Mouse (Mus musculus) forebrain, embryonic 15.5 days (tissue): ENCODE data around the gene Olfr10. TPM values are rescaled to one million over a fixed set of nuclear protein-coding genes. Genes with fewer than 3 reads are reported as not detected.
"Not testable (repeated sequence)": the region's sequence is repeated elsewhere in the genome, so short reads cannot be mapped to it uniquely, and the experiment has no call there.

Source experiments
- ATAC-seq: fragments of 200-750 bp; cut with Nextera tagmentation; replicated peaks from 2 replicates; pipeline ENCODE4 v1.8.0; 2017; ENCODE audit warnings: mild to moderate bottlenecking, moderate TSS enrichment, moderate library complexity
- H3K27ac ChIP-seq: fragments of 300-500 bp; sonication (generic); replicated peaks from 2 replicates; pipeline ENCODE4 v1.5.1; 2015; ENCODE audit warnings: mild to moderate bottlenecking, inconsistent platforms
- H3K27me3 ChIP-seq: fragments of 300-500 bp; sonication (generic); 2 replicates; pipeline ENCODE4 v1.6.1; 2015; ENCODE audit warnings: inconsistent platforms
- H3K36me3 ChIP-seq: fragments of 300-500 bp; sonication (generic); 2 replicates; pipeline ENCODE4 v1.6.1; 2015; ENCODE audit warnings: mild to moderate bottlenecking, inconsistent platforms
- H3K4me1 ChIP-seq: fragments of 300-500 bp; sonication (generic); 2 replicates; pipeline ENCODE4 v1.6.1; 2015; ENCODE audit warnings: inconsistent platforms
- H3K4me2 ChIP-seq: fragments of 300-500 bp; sonication (generic); replicated peaks from 2 replicates; pipeline ENCODE4 v1.6.1; 2015; ENCODE audit warnings: mild to moderate bottlenecking, inconsistent platforms
- H3K4me3 ChIP-seq: fragments of 300-500 bp; sonication (generic); 2 replicates; pipeline ENCODE4 v1.5.1; 2015; ENCODE audit warnings: mild to moderate bottlenecking, inconsistent platforms
- H3K9ac ChIP-seq: fragments of 300-500 bp; sonication (generic); replicated peaks from 2 replicates; pipeline ENCODE4 v1.6.1; 2015; ENCODE audit warnings: mild to moderate bottlenecking, inconsistent platforms
- H3K9me3 ChIP-seq: fragments of 300-500 bp; sonication (generic); 2 replicates; pipeline ENCODE4 v1.6.1; 2016; ENCODE audit warnings: inconsistent platforms
- WGBS: fragments of 180-500 bp; shearing (Covaris S2); methylation state at CpG from one replicate; pipeline ENCODE4 v1.1.7; 2015; ENCODE audit warnings: mixed read lengths; 5-methylcytosine and 5-hydroxymethylcytosine counted together
- polyA plus RNA-seq: library from polyadenylated mRNA; unstranded; fragments of >200 nt; fragmentation: Nextera tagmentation; extraction: Ambion mirVana; gene quantifications from 2 replicates; pipeline ENCODE4 v1.2.1, GENCODE M21; 2015

Olfr10 gene
- polyA plus RNA-seq, 1 experiment from 2014 or later: not detected

DNA sequence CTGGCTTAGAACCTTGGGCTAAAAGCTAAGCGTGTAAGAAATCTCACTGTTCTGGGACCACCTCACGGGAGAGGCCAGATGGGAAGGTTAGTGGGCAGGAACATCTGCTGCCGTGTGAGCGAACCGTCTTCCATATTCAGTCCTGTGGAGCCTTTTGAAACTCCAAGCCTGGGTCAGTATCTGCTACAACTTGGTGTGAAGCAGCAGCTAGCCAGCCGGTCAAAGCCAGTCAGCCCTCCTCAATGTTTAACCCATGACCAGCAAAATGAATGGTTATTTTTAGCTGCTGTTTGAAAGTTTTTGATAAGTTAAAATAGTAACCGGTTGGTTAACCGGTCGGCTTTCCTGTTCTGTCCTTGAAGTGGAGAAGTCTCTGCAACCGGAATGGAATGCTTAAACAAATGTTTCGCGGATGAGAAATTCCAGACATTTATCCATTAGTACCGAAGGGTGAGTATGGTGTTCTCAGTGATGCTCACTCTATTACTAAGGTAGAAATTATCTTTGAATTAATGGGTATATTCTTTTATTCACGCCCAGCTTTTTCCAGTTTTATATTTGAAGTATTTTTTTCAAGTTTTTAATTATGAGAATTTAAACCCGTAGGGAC is 36.5 kb upstream of the Olfr10 start:
- no peaks in the 10 kb centered on the region for H3K27me3 ChIP-seq
- H3K36me3 ChIP-seq: no peaks in the 10 kb centered on the region
- H3K9ac ChIP-seq: no peak overlapping the region
- no peak for ATAC-seq
- H3K4me1 ChIP-seq: no peaks in the 10 kb centered on the region
- 85% methylated on average over 15 of the region's 15 CpGs for whole genome bisulfite sequencing
- H3K4me2 ChIP-seq: no peak overlapping the region
- H3K9me3 ChIP-seq: no peaks in the 10 kb centered on the region
- H3K4me3 ChIP-seq: no peak overlapping the region
- H3K27ac ChIP-seq: no peak overlapping the region

DNA sequence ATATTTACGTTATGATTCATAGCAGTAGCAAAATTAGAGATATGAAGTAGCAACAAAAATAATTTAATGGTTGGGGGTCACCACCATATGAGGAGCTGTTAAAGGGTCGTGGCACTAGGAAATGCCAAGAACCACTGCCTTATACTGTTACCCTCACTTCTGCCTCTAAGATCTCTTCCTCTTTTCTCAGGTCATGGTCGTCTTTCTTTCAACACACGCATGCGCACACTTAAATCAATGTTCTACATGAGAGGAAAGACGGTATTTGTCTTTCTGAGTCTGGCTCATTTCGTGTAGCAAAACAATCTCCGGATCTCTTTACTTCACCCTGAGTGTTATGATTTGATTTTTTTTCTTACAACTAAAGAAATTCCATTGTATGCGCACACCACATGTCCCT is 34.8 kb upstream of the Olfr10 start:
- Histone ChIP-seq H3K4me3 (no peak overlapping the region), H3K9ac (no peak overlapping the region), H3K36me3 (no peaks in the 10 kb centered on the region), H3K9me3 (no peaks in the 10 kb centered on the region), H3K4me2 (no peak overlapping the region), H3K27me3 (no peaks in the 10 kb centered on the region), H3K27ac (no peak overlapping the region), H3K4me1 (no peaks in the 10 kb centered on the region)
- 96% methylated on average over 9 of the region's 9 CpGs for WGBS
- ATAC-seq: no peak

DNA sequence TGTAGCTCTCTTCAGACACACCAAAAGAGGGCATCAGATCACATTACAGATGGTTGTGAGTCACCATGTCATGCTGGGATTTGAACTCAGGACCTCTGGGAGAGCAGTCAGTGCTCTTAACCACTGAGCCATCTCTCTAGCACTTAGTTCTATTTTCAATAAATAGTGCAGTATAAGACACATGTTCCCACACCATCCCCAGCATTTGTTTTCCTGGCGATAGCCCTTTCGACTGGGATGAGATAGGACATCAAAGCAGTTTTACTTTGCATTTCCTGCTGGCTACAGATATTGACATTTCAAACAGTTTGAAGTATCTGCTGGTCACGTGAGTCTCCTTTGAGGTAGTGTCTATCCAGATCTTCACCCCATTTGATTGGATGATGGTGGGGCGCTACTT is 34.2 kb upstream of the Olfr10 start:
- no peak overlapping the region for H3K4me3 ChIP-seq
- no peaks in the 10 kb centered on the region for H3K9me3 ChIP-seq
- H3K4me2 ChIP-seq: no peak overlapping the region
- H3K27me3 ChIP-seq: no peaks in the 10 kb centered on the region
- H3K4me1 ChIP-seq: no peaks in the 10 kb centered on the region
- no peaks in the 10 kb centered on the region for H3K36me3 ChIP-seq
- H3K9ac ChIP-seq: no peak overlapping the region
- H3K27ac ChIP-seq: no peak overlapping the region
- WGBS: 89% methylated on average over 4 of the region's 4 CpGs
- ATAC-seq: no peak

DNA sequence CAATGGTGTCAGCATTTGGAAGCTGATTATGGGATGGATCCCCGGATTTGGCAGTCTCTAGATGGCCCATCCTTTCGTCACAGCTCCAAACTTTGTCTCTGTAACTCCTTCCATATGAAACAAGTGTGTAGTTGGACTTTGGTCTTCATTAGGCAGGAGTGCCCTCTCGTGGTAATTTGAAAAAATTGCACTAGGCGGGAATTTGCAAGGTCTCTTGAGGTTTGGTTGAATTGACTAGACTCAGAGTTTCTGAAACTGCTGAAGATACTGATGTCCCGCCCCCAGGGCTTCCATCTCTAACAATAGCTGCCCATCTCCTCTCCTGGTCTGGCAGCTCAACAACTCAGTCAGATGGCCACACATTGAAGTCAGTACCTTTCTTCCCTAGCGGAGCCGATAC is 33.2 kb upstream of the Olfr10 start:
- no peak overlapping the region for H3K4me2 ChIP-seq
- no peak overlapping the region for H3K9ac ChIP-seq
- no peak overlapping the region for H3K27ac ChIP-seq
- H3K36me3 ChIP-seq: no peaks in the 10 kb centered on the region
- no peaks in the 10 kb centered on the region for H3K9me3 ChIP-seq
- no peaks in the 10 kb centered on the region for H3K27me3 ChIP-seq
- ATAC-seq: peak; percentile 32; the same call in 1 of the 2 replicates
- no peak overlapping the region for H3K4me3 ChIP-seq
- no peaks in the 10 kb centered on the region for H3K4me1 ChIP-seq
- 26% methylated on average over 7 of the region's 7 CpGs for WGBS

DNA sequence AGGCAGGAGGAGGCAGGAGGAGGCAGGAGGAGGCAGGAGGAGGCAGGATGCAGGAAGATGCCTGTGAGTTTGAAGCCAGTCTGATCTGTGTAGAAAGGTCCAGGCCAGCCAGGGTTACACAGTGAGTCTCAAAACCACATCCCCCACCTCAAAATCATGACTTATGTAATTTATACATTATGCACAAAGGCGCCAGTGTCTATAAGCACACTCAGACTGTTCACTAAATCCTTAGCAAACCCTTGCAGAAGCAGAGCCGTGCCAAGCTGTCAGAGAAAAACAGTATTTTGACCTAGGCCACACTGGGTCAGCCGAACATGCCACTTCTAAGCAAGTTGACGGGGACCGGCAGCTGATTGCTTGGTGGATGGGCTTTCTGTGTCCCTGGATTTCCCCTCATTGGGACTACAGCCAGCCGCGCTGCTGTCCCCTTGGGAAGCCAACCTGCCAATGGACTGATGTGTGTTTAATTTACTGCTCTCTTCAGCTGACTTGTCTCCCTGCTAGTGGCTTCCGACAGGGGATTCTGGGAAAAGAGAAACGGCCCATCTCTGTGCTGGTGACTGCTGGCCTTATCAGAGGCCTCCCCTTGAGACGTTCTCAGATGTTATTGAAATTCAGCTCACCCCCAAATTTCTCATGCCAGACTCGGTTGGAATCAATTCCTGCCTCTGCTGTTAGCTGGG is 30.6 kb upstream of the Olfr10 start:
- Histone ChIP-seq H3K4me2 (no peak overlapping the region), H3K27me3 (no peaks in the 10 kb centered on the region), H3K4me1 (no peaks in the 10 kb centered on the region), H3K4me3 (no peak overlapping the region), H3K9ac (no peak overlapping the region), H3K36me3 (no peaks in the 10 kb centered on the region), H3K9me3 (no peaks in the 10 kb centered on the region), H3K27ac (no peak overlapping the region)
- 78% methylated on average over 11 of the region's 11 CpGs for WGBS
- ATAC-seq: no peak

DNA sequence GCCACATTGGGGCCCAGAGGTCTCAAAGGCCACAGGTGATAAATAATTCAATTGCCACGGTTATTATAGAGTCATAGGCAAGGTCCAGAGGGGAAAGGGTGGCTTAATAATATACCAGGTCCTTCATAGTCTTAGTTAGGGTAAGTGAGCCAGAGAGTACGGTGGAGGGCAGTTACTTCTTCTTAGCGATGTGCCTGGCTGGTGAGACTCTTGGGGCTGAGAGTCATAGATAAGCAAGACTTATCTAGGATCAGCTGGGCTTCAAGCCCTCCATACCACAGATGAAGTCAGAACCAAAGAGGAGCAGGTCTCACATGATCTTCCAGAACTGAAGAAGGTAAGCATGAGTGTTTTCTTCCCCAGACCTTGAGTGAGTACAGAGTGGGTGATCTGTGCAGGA is 26.3 kb upstream of the Olfr10 start, which contains the start of gene Olfr1393:
Gene Olfr1393, plus strand, starts transcription at position 83 of the 400 bp plus-strand sequence.
- H3K27ac ChIP-seq: no peak within 1 kb of the TSS
- H3K36me3 ChIP-seq: no peaks in the 10 kb centered on the region
- no peak within 1 kb of the TSS for H3K4me2 ChIP-seq
- no peak within 1 kb of the TSS for H3K4me3 ChIP-seq
- ATAC-seq: no peak
- WGBS: 88% methylated on average over 3 of the region's 3 CpGs
- H3K9ac ChIP-seq: no peak within 1 kb of the TSS
- no peaks in the 10 kb centered on the region for H3K9me3 ChIP-seq
- H3K4me1 ChIP-seq: no peaks in the 10 kb centered on the region
- H3K27me3 ChIP-seq: no peaks in the 10 kb centered on the region

DNA sequence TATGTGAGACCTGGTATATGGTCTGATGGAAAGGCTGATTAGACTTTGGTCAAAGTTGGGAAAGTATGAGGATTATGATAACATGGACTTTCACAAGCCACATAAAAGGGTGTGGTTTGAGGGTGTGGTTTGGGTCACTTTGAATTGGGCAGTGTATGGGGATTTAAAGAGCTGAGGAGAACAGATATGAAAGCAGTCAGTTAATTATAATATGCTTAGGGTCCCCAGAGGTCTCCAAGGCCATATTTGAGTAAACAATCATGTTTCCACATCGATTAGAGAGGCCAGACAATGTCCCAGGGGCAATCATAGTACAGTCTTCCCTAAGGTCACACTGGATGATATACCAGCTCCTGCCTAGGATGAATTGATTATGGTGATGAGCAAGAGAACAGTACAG is 19.6 kb upstream of the Olfr10 start, which contains the start of gene Olfr1392:
Gene Olfr1392, plus strand, starts transcription at position 301 of the 400 bp plus-strand sequence.
- H3K4me3 ChIP-seq, H3K27ac ChIP-seq: not testable (repeated sequence)

DNA sequence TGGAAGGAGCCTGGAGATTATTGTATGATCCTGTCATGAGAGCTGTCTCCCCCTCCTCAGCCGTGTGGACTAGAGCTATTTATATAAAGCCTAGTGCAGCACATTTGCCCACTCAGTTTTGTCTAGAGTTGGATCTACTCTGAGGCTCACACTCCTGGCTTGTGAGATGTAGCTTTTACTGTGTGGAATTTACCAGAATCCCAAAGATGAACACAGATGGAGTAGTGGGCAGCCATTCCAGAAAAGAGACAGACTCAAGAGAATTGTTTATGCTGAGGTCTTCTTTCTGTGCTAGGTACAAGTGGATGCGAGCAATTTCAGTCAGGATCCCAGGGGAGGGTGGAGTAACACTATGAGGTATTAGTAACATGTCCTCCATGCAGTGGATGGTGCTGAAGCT is 17.3 kb upstream of the Olfr10 start:
- no peak for ATAC-seq
- no peaks in the 10 kb centered on the region for H3K4me1 ChIP-seq
- H3K9ac ChIP-seq: no peak overlapping the region
- no peaks in the 10 kb centered on the region for H3K27me3 ChIP-seq
- no peaks in the 10 kb centered on the region for H3K36me3 ChIP-seq
- no peak overlapping the region for H3K27ac ChIP-seq
- H3K4me3 ChIP-seq: no peak overlapping the region
- H3K4me2 ChIP-seq: no peak overlapping the region
- H3K9me3 ChIP-seq: no peaks in the 10 kb centered on the region
- 80% methylated on average over 2 of the region's 2 CpGs for WGBS

More for the DNA sequence above, 19.6 kb upstream of the Olfr10 start, which contains the start of gene Olfr1392:
- not testable (repeated sequence) for H3K4me2 ChIP-seq, H3K36me3 ChIP-seq, H3K9me3 ChIP-seq, ATAC-seq, H3K27me3 ChIP-seq, H3K4me1 ChIP-seq, H3K9ac ChIP-seq
- WGBS: 88% methylated on average over 1 of the region's 1 CpGs

DNA sequence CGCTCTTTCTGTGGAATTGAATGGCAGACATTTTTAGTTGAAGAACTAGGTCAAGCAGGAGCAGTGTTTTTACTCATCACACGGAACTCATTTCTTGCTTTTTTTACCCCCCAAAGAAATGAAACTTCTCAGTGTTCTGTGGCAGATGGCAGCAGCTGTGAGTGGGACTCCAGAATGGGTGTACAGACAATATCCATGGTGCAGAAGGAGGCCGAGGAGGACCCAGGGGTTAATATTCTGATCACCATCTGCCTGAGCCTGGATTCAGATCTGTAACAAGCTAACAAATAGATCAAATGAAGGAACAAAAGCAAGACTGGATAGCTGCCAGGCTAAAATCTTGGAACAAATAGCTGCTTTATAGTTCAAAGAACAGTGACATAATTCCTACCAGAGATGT is 11.8 kb upstream of the Olfr10 start:
- no peak for ATAC-seq
- WGBS: 40% methylated on average over 3 of the region's 3 CpGs
- no peak overlapping the region for H3K9ac ChIP-seq
- H3K4me3 ChIP-seq: no peak overlapping the region
- no peaks in the 10 kb centered on the region for H3K36me3 ChIP-seq
- no peak overlapping the region for H3K27ac ChIP-seq
- H3K9me3 ChIP-seq: no peaks in the 10 kb centered on the region
- H3K4me1 ChIP-seq: no peaks in the 10 kb centered on the region
- H3K4me2 ChIP-seq: no peak overlapping the region
- H3K27me3 ChIP-seq: no peaks in the 10 kb centered on the region

DNA sequence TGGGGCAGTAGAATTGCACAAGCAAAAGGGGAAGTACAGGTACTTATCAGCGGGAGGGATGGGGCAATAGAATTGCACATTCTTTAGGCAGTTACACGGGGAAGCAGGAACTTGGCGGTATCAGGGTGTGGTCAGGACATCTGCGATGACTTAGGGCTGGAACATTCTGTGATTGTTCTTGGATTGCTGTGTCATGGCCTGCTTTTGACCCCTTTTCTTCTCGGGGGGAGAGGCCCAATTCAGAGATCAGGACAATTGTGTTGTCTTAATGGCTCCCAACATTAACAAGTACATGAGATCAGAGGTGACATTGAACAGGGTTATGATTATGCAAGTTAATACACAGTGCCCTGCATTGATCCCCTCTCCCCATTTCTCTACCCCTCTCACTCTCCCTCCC is 4.0 kb downstream of the Olfr10 start:
- H3K27me3 ChIP-seq, H3K36me3 ChIP-seq, H3K27ac ChIP-seq, H3K4me1 ChIP-seq, H3K4me2 ChIP-seq, H3K9me3 ChIP-seq, ATAC-seq, H3K4me3 ChIP-seq, H3K9ac ChIP-seq: not testable (repeated sequence)
- 82% methylated on average over 5 of the region's 5 CpGs for WGBS

DNA sequence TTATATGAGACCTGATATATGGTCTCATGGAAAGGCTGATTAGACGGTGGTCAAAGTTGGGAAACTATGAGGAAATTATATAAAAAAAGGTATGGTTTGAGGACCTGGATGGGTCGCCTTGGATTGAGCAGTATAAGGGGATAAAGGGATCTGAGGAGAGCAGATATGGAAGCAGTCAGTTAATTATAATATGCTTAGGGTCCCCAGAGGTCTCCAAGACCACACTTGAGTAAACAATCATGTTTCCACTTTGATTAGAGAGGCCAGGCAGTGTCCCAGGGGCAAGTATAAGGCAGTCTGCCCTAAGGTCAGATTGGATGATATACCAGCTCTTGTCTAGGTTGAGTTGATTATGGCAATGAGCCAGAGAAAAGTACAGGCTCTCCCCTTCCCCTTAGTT is 17.9 kb downstream of the Olfr10 start, which contains the start of gene Olfr1391:
Gene Olfr1391, plus strand, starts transcription at position 301 of the 400 bp plus-strand sequence.
- WGBS: 83% methylated on average over 2 of the region's 2 CpGs
- H3K4me1 ChIP-seq: no peaks in the 10 kb centered on the region

DNA sequence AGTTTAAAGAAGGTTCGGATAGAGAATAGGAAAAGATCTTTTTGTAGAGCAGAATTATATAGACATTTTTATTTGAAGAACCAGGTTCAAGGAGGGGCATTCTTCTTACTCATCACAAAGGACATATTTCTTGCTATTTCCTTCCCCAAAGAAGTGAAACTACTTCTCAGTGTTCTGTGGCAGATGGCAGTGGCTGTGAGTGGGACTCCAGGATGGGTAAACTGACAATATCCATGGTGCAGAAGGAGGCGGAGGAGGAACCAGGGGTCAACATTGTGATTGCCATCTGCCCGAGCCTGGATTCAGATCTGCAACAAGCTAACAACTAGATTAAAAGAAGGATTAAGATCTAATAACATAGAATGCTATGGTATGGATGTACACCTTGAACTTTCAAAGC is 22.2 kb downstream of the Olfr10 start:
- Histone ChIP-seq H3K27me3 (no peaks in the 10 kb centered on the region), H3K4me1 (no peaks in the 10 kb centered on the region), H3K4me2 (no peak overlapping the region), H3K4me3 (no peak overlapping the region), H3K9ac (no peak overlapping the region), H3K36me3 (no peaks in the 10 kb centered on the region), H3K9me3 (no peaks in the 10 kb centered on the region), H3K27ac (no peak overlapping the region)
- WGBS: 92% methylated on average over 3 of the region's 3 CpGs
- ATAC-seq: no peak

More for the DNA sequence above, 17.9 kb downstream of the Olfr10 start, which contains the start of gene Olfr1391:
- H3K36me3 ChIP-seq: no peaks in the 10 kb centered on the region
- no peak within 1 kb of the TSS for H3K27ac ChIP-seq
- no peak for ATAC-seq
- no peak within 1 kb of the TSS for H3K9ac ChIP-seq
- H3K4me3 ChIP-seq: no peak within 1 kb of the TSS
- no peak within 1 kb of the TSS for H3K4me2 ChIP-seq
- H3K27me3 ChIP-seq: no peaks in the 10 kb centered on the region
- no peaks in the 10 kb centered on the region for H3K9me3 ChIP-seq
